9 mouse cellular contexts compared by ENCODE assay signal in the genomic region with DNA sequence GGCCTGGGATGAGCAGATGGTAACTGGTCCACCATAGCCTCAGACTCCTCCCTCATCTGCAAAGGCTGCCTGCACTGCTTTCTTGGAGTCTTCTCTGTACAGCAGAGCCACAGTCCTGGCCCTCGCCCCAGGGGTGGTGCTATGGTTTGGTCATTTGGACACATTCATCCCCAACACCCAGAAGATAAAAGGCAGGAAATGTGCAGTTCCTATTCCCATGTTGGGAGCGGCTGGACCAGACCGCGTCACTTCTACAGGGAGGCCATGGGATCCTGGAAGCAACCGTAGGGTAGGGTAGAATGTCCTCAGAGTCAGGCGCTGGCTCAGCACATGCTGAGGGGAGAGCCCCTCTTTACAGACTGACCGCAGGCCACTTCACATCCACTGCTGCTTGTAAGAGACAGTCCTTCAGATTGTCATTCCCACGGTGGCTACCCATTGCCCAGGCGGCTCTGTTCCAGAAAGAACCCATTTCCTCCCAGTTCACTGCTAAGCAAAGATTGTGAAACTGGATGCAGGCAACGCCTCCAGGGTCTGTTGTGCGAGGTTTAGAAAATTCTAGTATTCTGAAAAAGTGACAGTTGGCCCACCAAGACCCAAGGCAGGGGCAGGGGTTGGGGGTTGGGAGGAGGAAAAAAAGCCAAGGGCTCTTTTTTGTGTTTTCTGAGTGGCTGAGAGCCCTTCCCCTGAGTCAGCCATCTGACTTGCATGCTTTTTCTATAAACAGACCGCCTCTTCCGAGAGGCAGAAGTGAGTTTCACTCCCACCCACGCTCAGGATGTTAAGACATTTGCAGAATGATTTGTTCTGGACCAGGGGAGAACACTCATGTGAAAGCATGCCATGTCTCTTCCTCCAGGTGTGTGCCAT. TPM values are rescaled to one million over a fixed set of nuclear protein-coding genes. Genes with fewer than 3 reads are reported as not detected.
DNase-seq lines count a peak whose midpoint lies in the region; ATAC-seq and TF ChIP-seq lines count a peak whose summit lies in the region.
"Had no signal": no experiment of that assay in that cellular context is flagged by ENCODE, and none has a peak within 500 bp of the region (broad histone marks: within the 10 kb centered on the region; RNA-seq: fewer than 3 reads in every experiment).

No protein-coding gene starts in this region.

- peak overlapping the region; percentile 60; the same call in 1 of the 2 replicates for H3K27ac ChIP-seq in kidney, postnatal 0 days
- no peak overlapping the region for H3K27ac ChIP-seq in midbrain, embryonic 14.5 days (replicated peaks; ENCODE audit: low read depth, low read length)
- H3K27ac ChIP-seq in hindbrain, embryonic 12.5 days: no peak overlapping the region
- no peak overlapping the region for H3K27ac ChIP-seq in thymus, adult 2 months (ENCODE audit: control insufficient read depth, insufficient read depth, low read length)

- H3K4me3 ChIP-seq in kidney, postnatal 0 days (replicated peaks; ENCODE audit: low read depth, low read length): no peak overlapping the region
- H3K4me3 ChIP-seq in midbrain, embryonic 14.5 days (replicated peaks; ENCODE audit: low read depth, low read length): no peak overlapping the region
- no peak overlapping the region for H3K4me3 ChIP-seq in hindbrain, embryonic 12.5 days
- H3K4me3 ChIP-seq in thymus, adult 2 months (ENCODE audit: control insufficient read depth, insufficient read depth, low read length): no peak overlapping the region

- no peaks in the 10 kb centered on the region for H3K36me3 ChIP-seq in kidney, postnatal 0 days (ENCODE audit: insufficient read depth, low read length)
- H3K36me3 ChIP-seq in midbrain, embryonic 14.5 days (ENCODE audit: control insufficient read depth, insufficient read depth, low read length): no peaks in the 10 kb centered on the region
- no peaks in the 10 kb centered on the region for H3K36me3 ChIP-seq in hindbrain, embryonic 12.5 days
- no peaks in the 10 kb centered on the region for H3K36me3 ChIP-seq in thymus, adult 2 months (ENCODE audit: control insufficient read depth, insufficient read depth, low read length)

- peak; percentile 71 to 82 for DNase-seq in right cerebral cortex, adult 2 months (ENCODE audit: low spot score in 2 of 2)
- DNase-seq in right cerebral cortex, postnatal 14 days: no peak
- DNase-seq in heart, adult 8-10 months (ENCODE audit: low spot score): peak; percentile 86
- DNase-seq in kidney, postnatal 0 days (ENCODE audit: low spot score): peak; percentile 72
- DNase-seq in lung, postnatal 25 days (ENCODE audit: low spot score): peak; percentile 77
- DNase-seq in midbrain, embryonic 14.5 days: no peak
- DNase-seq in thymus, adult 2 months: no peak

- H3K9me3 ChIP-seq in kidney, postnatal 0 days (replicated peaks; ENCODE audit: low read length): no peaks in the 10 kb centered on the region
- H3K9me3 ChIP-seq in midbrain, embryonic 14.5 days (ENCODE audit: control insufficient read depth, low read length): no peaks in the 10 kb centered on the region
- no peaks in the 10 kb centered on the region for H3K9me3 ChIP-seq in hindbrain, embryonic 12.5 days (replicated peaks)

- no peak overlapping the region for H3K9ac ChIP-seq in kidney, postnatal 0 days (ENCODE audit: low read depth, low read length)
- H3K9ac ChIP-seq in midbrain, embryonic 14.5 days (replicated peaks; ENCODE audit: low read length): no peak overlapping the region
- no peak overlapping the region for H3K9ac ChIP-seq in hindbrain, embryonic 12.5 days

- H3K4me2 ChIP-seq in kidney, postnatal 0 days (ENCODE audit: low read length): peak overlapping the region; percentile 10; the same call in 1 of the 2 replicates
- H3K4me2 ChIP-seq in midbrain, embryonic 14.5 days (ENCODE audit: low read length): no peak overlapping the region
- H3K4me2 ChIP-seq in hindbrain, embryonic 12.5 days (replicated peaks): no peak overlapping the region

- no peak for TF ChIP-seq CTCF in kidney, postnatal 0 days (IDR thresholded peaks at IDR 0.05; ENCODE audit: low read depth)
- no peak for TF ChIP-seq CTCF in thymus, adult 2 months (IDR thresholded peaks at IDR 0.05; ENCODE audit: borderline replicate concordance, control insufficient read depth, extremely low read depth, insufficient read depth, low read length, poor library complexity)

- TF ChIP-seq POLR2A in thymus, adult 2 months (IDR thresholded peaks at IDR 0.05; ENCODE audit: control insufficient read depth, extremely low read depth, insufficient read depth, low read length, poor library complexity): no peak

- peaks cover 25% of the 10 kb centered on the region for H3K4me1 ChIP-seq in kidney, postnatal 0 days (replicated peaks; ENCODE audit: insufficient read depth, low read length)
- H3K4me1 ChIP-seq in midbrain, embryonic 14.5 days (ENCODE audit: control insufficient read depth, insufficient read depth, low read length): peaks cover 8% of the 10 kb centered on the region
- peaks cover 13% of the 10 kb centered on the region for H3K4me1 ChIP-seq in hindbrain, embryonic 12.5 days
- no peaks in the 10 kb centered on the region for H3K4me1 ChIP-seq in thymus, adult 2 months (replicated peaks; ENCODE audit: control insufficient read depth, insufficient read depth, low read length)

- 51% methylated on average over 14 of the region's 14 CpGs for WGBS in kidney, postnatal 0 days
- 85% methylated on average over 14 of the region's 14 CpGs for WGBS in midbrain, embryonic 14.5 days
- 83% methylated on average over 14 of the region's 14 CpGs for WGBS in hindbrain, embryonic 12.5 days
- 59% methylated on average over 14 of the region's 14 CpGs for WGBS in thymus, adult 2 months

- no peak; the same call in 1 of the 2 replicates for ATAC-seq in kidney, postnatal 0 days (replicated peaks; ENCODE audit: low FRiP score, low read depth)
- ATAC-seq in midbrain, embryonic 14.5 days (ENCODE audit: low FRiP score, low TSS enrichment): no peak
- no peak for ATAC-seq in hindbrain, embryonic 12.5 days (ENCODE audit: low FRiP score)

- no peaks in the 10 kb centered on the region for H3K27me3 ChIP-seq in kidney, postnatal 0 days (ENCODE audit: insufficient read depth, low read length)
- H3K27me3 ChIP-seq in midbrain, embryonic 14.5 days (ENCODE audit: control insufficient read depth, insufficient read depth, low read length): no peaks in the 10 kb centered on the region
- H3K27me3 ChIP-seq in hindbrain, embryonic 12.5 days: no peaks in the 10 kb centered on the region; the same call in 1 of the 2 replicates
- no peaks in the 10 kb centered on the region for H3K27me3 ChIP-seq in thymus, adult 2 months (ENCODE audit: control insufficient read depth, insufficient read depth, low read length)

RNA-seq across cellular contexts. Expression of a gene that starts 12.3 kb away (rescaled TPM):
- total RNA-seq in heart, adult 8-10 months (2022): under 1 TPM in 3 of 4 experiments, not detected in 1; 0.05 to 0.11 (median 0.06) TPM
- polyA plus RNA-seq in kidney, postnatal 0 days (2015; fragmentation: Nextera tagmentation; extraction: Ambion mirVana): 0.11 and 0.15 TPM in 2 replicates
- polyA plus RNA-seq in midbrain, embryonic 14.5 days (2014; fragmentation: Nextera tagmentation; extraction: Ambion mirVana): 0.18 and 0.20 TPM in 2 replicates
- 0.74 and 2.3 TPM in 2 replicates for polyA plus RNA-seq in hindbrain, embryonic 12.5 days (2016; fragmentation: Nextera tagmentation; extraction: Ambion mirVana)
- polyA plus RNA-seq in thymus, adult 2 months (2012; rRNA removed): 0.05 and 0.07 TPM in 2 replicates
- polyA plus RNA-seq: large intestine, adult 2 months had no signal

Comparison
In these comparisons a context has a peak if more than half of its experiments do, and no peak if none do; other contexts are left out.
1. DNase-seq: peak in right cerebral cortex, adult 2 months (2 of 2), heart, adult 8-10 months (single experiment), kidney, postnatal 0 days (single experiment) and lung, postnatal 25 days (single experiment); none in right cerebral cortex, postnatal 14 days (single experiment), midbrain, embryonic 14.5 days (single experiment) and thymus, adult 2 months (single experiment).